Mouse (Mus musculus): ENCODE measurements around the gene Psph. TPM values are rescaled to one million over a fixed set of nuclear protein-coding genes. Genes with fewer than 3 reads are reported as not detected.

The Psph gene
- polyA plus RNA-seq, 1 experiment from 2014 or later: 47.9 TPM

GRCm38 (mm10) chr5:129725774-129726392 is 61.4 kb downstream of the Psph start:
- H3K4me3 ChIP-seq: peak overlapping the region; percentile 91
- H3K9me3 ChIP-seq: no peaks in the 10 kb centered on the region
- peak overlapping the region; percentile 50 for H3K4me2 ChIP-seq (replicated peaks)
- peaks cover 11% of the 10 kb centered on the region for H3K4me1 ChIP-seq
- H3K9ac ChIP-seq (replicated peaks): peak overlapping the region; percentile 96
- WGBS: 15% methylated on average over 7 of the region's 7 CpGs
- peak overlapping the region; percentile 93; the same call in 1 of the 2 replicates for H3K27ac ChIP-seq (replicated peaks)
- no peaks in the 10 kb centered on the region for H3K36me3 ChIP-seq
- ATAC-seq (replicated peaks): no peak
- H3K27me3 ChIP-seq: no peaks in the 10 kb centered on the region

- Histone ChIP-seq H3K4me2 (replicated peaks) (peak within 1 kb of the TSS; percentile 50), H3K9ac (replicated peaks) (peak within 1 kb of the TSS; percentile 96), H3K27me3 (no peaks in the 10 kb centered on the region), H3K4me3 (peak within 1 kb of the TSS; percentile 91), H3K27ac (replicated peaks) (peak within 1 kb of the TSS; percentile 93), H3K36me3 (peaks cover 2% of the 10 kb centered on the region; the same call in 1 of the 2 replicates), H3K4me1 (peaks cover 11% of the 10 kb centered on the region), H3K9me3 (no peaks in the 10 kb centered on the region)
- ATAC-seq (replicated peaks): peak; percentile 95
- under 1% methylated on average over 72 of the region's 93 CpGs for WGBS
Observed at GRCm38 (mm10) chr5:129724834-129725773, 62.1 kb downstream of the Psph start, which contains the start of gene Nipsnap2. Gene Nipsnap2, plus strand, starts transcription at chr5:129725063.

- H3K9ac ChIP-seq (replicated peaks): no peak overlapping the region
- WGBS: 56% methylated on average over 4 of the region's 4 CpGs
- no peak overlapping the region for H3K27ac ChIP-seq (replicated peaks)
- no peaks in the 10 kb centered on the region for H3K27me3 ChIP-seq
- H3K4me1 ChIP-seq: peaks cover 11% of the 10 kb centered on the region
- H3K4me2 ChIP-seq (replicated peaks): 0 out of 2 replicates have a peak overlapping the region, but pooled peaks have one; percentile 50
- peak overlapping the region; percentile 91 for H3K4me3 ChIP-seq
- H3K36me3 ChIP-seq: peaks cover 10% of the 10 kb centered on the region
- no peaks in the 10 kb centered on the region for H3K9me3 ChIP-seq
- ATAC-seq (replicated peaks): no peak
Observed at GRCm38 (mm10) chr5:129724268-129724667, 63.0 kb downstream of the Psph start.

DNA sequence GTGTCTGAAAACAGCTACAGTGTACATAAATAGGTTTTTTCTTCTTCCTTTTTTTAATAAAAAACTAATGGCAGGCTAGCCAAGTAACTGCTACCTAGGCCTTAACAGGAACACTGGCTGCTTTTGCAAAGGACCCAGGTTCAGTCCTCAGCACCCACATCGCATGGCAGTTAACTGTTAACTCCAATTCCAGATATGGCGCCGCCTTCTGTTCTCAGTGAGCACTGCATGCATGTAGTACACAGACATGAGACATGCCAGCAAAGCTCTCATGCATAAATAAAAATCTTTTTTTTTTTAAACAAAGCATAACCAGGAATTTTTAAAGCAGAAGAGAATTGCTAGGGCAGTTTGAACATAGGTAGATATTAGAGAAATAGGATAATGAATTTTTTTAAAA is 67.1 kb downstream of the Psph start:
- Histone ChIP-seq H3K4me2 (replicated peaks) (no peak overlapping the region), H3K4me1 (peaks cover 9% of the 10 kb centered on the region), H3K27me3 (no peaks in the 10 kb centered on the region), H3K9ac (replicated peaks) (no peak overlapping the region), H3K27ac (replicated peaks) (no peak overlapping the region), H3K4me3 (no peak overlapping the region), H3K9me3 (no peaks in the 10 kb centered on the region), H3K36me3 (peaks cover 30% of the 10 kb centered on the region)
- ATAC-seq (replicated peaks): no peak
- 88% methylated on average over 3 of the region's 3 CpGs for WGBS

- Histone ChIP-seq H3K4me2 (replicated peaks) (no peak overlapping the region), H3K9ac (replicated peaks) (no peak overlapping the region), H3K27me3 (no peaks in the 10 kb centered on the region), H3K27ac (replicated peaks) (no peak overlapping the region), H3K36me3 (peaks cover 30% of the 10 kb centered on the region), H3K4me1 (peaks cover 13% of the 10 kb centered on the region), H3K4me3 (no peak overlapping the region), H3K9me3 (no peaks in the 10 kb centered on the region)
- 88% methylated on average over 9 of the region's 9 CpGs for WGBS
- no peak for ATAC-seq (replicated peaks)
Observed at GRCm38 (mm10) chr5:129717016-129717415, 70.2 kb downstream of the Psph start.

Other genes with a start within 250 kb of the Psph start
- 17.9 and 20.2 TPM in 2 replicates for gene Mmp17, start 203.3 kb downstream of the Psph start, polyA plus RNA-seq (2015; fragmentation: Nextera tagmentation; extraction: Ambion mirVana)
- 9.3 and 9.4 TPM in 2 replicates for gene Zfp11, start 117.3 kb downstream of the Psph start, polyA plus RNA-seq (2015; fragmentation: Nextera tagmentation; extraction: Ambion mirVana)
- gene Sept14, start 78.9 kb downstream of the Psph start, polyA plus RNA-seq (2015; fragmentation: Nextera tagmentation; extraction: Ambion mirVana): not detected in 2 replicates
- 189 TPM in 2 replicates for gene Mrps17, start 72.0 kb downstream of the Psph start, polyA plus RNA-seq (2015; fragmentation: Nextera tagmentation; extraction: Ambion mirVana)
- 75.0 and 79.4 TPM in 2 replicates for gene Nipsnap2, start 62.4 kb downstream of the Psph start, polyA plus RNA-seq (2015; fragmentation: Nextera tagmentation; extraction: Ambion mirVana)
- 25.4 and 27.0 TPM in 2 replicates for gene Sumf2, start 59.5 kb upstream of the Psph start, polyA plus RNA-seq (2015; fragmentation: Nextera tagmentation; extraction: Ambion mirVana)
- 895 and 945 TPM in 2 replicates for gene Chchd2, start 100.0 kb upstream of the Psph start, polyA plus RNA-seq (2015; fragmentation: Nextera tagmentation; extraction: Ambion mirVana)
- gene Zbed5, start 108.3 kb upstream of the Psph start, polyA plus RNA-seq (2015; fragmentation: Nextera tagmentation; extraction: Ambion mirVana): 16.3 and 17.2 TPM in 2 replicates
- gene Phkg1, start 111.1 kb upstream of the Psph start, polyA plus RNA-seq (2015; fragmentation: Nextera tagmentation; extraction: Ambion mirVana): 0.45 and 0.50 TPM in 2 replicates
- gene Nupr1l, start 121.1 kb upstream of the Psph start, polyA plus RNA-seq (2015; fragmentation: Nextera tagmentation; extraction: Ambion mirVana): 3.9 and 6.0 TPM in 2 replicates
- gene Vkorc1l1, start 154.5 kb upstream of the Psph start, polyA plus RNA-seq (2015; fragmentation: Nextera tagmentation; extraction: Ambion mirVana): 30.4 and 31.3 TPM in 2 replicates
- 17.6 TPM in 2 replicates for gene Gusb, start 215.6 kb upstream of the Psph start, polyA plus RNA-seq (2015; fragmentation: Nextera tagmentation; extraction: Ambion mirVana)
- 23.1 and 29.5 TPM in 2 replicates for gene Asl, start 241.8 kb upstream of the Psph start, polyA plus RNA-seq (2015; fragmentation: Nextera tagmentation; extraction: Ambion mirVana)
- 72.9 and 82.8 TPM in 2 replicates for gene Crcp, start 241.8 kb upstream of the Psph start, polyA plus RNA-seq (2015; fragmentation: Nextera tagmentation; extraction: Ambion mirVana)